Mouse (Mus musculus): Measurements from ENCODE around the gene Sorbs1.

Gene Sorbs1

GRCm38 (mm10) chr19:40341141-40341540 is 172.4 kb downstream of the Sorbs1 start:
- DNase-seq = no peak

- no peak for DNase-seq
Observed at GRCm38 (mm10) chr19:40336694-40337093, 176.9 kb downstream of the Sorbs1 start.

- peak; percentile 22 for DNase-seq
Observed at GRCm38 (mm10) chr19:40333905-40334304, 179.7 kb downstream of the Sorbs1 start.

- no peak for DNase-seq
Observed at GRCm38 (mm10) chr19:40333081-40333480, 180.5 kb downstream of the Sorbs1 start.

- no peak for DNase-seq
Observed at GRCm38 (mm10) chr19:40332303-40332702, 181.3 kb downstream of the Sorbs1 start.

GRCm38 (mm10) chr19:40331846-40332245 is 181.7 kb downstream of the Sorbs1 start:
- DNase-seq = peak; percentile 62

GRCm38 (mm10) chr19:40326126-40326525 is 187.5 kb downstream of the Sorbs1 start:
- no peak for DNase-seq

GRCm38 (mm10) chr19:40325381-40325780 is 188.2 kb downstream of the Sorbs1 start:
- no peak for DNase-seq

- DNase-seq = no peak
Observed at GRCm38 (mm10) chr19:40322226-40322625, 191.4 kb downstream of the Sorbs1 start.

- DNase-seq = no peak
Observed at GRCm38 (mm10) chr19:40319199-40319598, 194.4 kb downstream of the Sorbs1 start.

- DNase-seq = no peak
Observed at GRCm38 (mm10) chr19:40318511-40318910, 195.1 kb downstream of the Sorbs1 start.

- DNase-seq = no peak
Observed at GRCm38 (mm10) chr19:40317001-40317400, 196.6 kb downstream of the Sorbs1 start.

- no peak for DNase-seq
Observed at GRCm38 (mm10) chr19:40314252-40314651, 199.3 kb downstream of the Sorbs1 start.

- no peak for DNase-seq
Observed at GRCm38 (mm10) chr19:40311631-40312030, 201.9 kb downstream of the Sorbs1 start.

- DNase-seq = no peak
Observed at GRCm38 (mm10) chr19:40310410-40311130, 203.0 kb downstream of the Sorbs1 start.

GRCm38 (mm10) chr19:40309911-40310310 is 203.7 kb downstream of the Sorbs1 start:
- no peak for DNase-seq

GRCm38 (mm10) chr19:40307550-40307949 is 206.0 kb downstream of the Sorbs1 start:
- no peak for DNase-seq

GRCm38 (mm10) chr19:40306631-40307030 is 206.9 kb downstream of the Sorbs1 start:
- DNase-seq = no peak

GRCm38 (mm10) chr19:40305456-40305855 is 208.1 kb downstream of the Sorbs1 start:
- DNase-seq = no peak

GRCm38 (mm10) chr19:40302916-40303315 is 210.7 kb downstream of the Sorbs1 start:
- DNase-seq = no peak

- DNase-seq = no peak
Observed at GRCm38 (mm10) chr19:40302477-40302876, 211.1 kb downstream of the Sorbs1 start.

GRCm38 (mm10) chr19:40299983-40300759 is 213.4 kb downstream of the Sorbs1 start:
- no peak for DNase-seq

- no peak for DNase-seq
Observed at GRCm38 (mm10) chr19:40299182-40299581, 214.4 kb downstream of the Sorbs1 start.

GRCm38 (mm10) chr19:40298574-40298973 is 215.0 kb downstream of the Sorbs1 start:
- no peak for DNase-seq

All from lung, postnatal 36 days (tissue).